In genomic region chr13:39898412-39898979, GRCm38 (mm10) we compare ENCODE assay signal across 24 mouse cellular contexts.
"Had no signal": no experiment of that assay in that cellular context is flagged by ENCODE, and none has a peak within 500 bp of the region (broad histone marks: within the 10 kb centered on the region; RNA-seq: fewer than 3 reads in every experiment).

No protein-coding gene starts in this region.

- H3K27ac ChIP-seq: gastrocnemius, adult 2 months; heart, embryonic 10.5 days; hindbrain, embryonic 10.5 days; hindbrain, embryonic 12.5 days; hindbrain, embryonic 14.5 days; intestine, embryonic 15.5 days; layer of hippocampus, adult 2 months; left cerebral cortex, adult 2 months; limb, embryonic 10.5 days; limb, embryonic 12.5 days had no signal

- H3K4me2 ChIP-seq: heart, embryonic 12.5 days; hindbrain, embryonic 12.5 days; hindbrain, embryonic 14.5 days; intestine, embryonic 15.5 days; limb, embryonic 12.5 days had no signal

- H3K27me3 ChIP-seq: heart, embryonic 12.5 days; intestine, embryonic 15.5 days; limb, embryonic 12.5 days had no signal

- H3K4me3 ChIP-seq: gastrocnemius, adult 2 months; heart, embryonic 10.5 days; heart, embryonic 12.5 days; hindbrain, embryonic 10.5 days; hindbrain, embryonic 12.5 days; intestine, embryonic 15.5 days; layer of hippocampus, adult 2 months; left cerebral cortex, adult 2 months; limb, embryonic 10.5 days; limb, embryonic 12.5 days had no signal

- ATAC-seq: hindbrain, embryonic 16.5 days; inflammation-experienced regulatory T-cells, adult 6 months; intestine, embryonic 15.5 days; intestine, postnatal 0 days had no signal

- H3K9ac ChIP-seq: heart, embryonic 12.5 days; hindbrain, embryonic 12.5 days; hindbrain, embryonic 14.5 days; intestine, embryonic 15.5 days; limb, embryonic 12.5 days had no signal

- DNase-seq: gastrocnemius, adult 2 months; gastrocnemius, postnatal 10 days; gastrocnemius, postnatal 25 days; heart, adult 18-20 months; heart, postnatal 10 days; heart, postnatal 4 days; kidney, adult 18-20 months; kidney, adult 8-10 months; kidney, postnatal 10 days; kidney, postnatal 25 days; kidney, postnatal 4 days had no signal

- H3K36me3 ChIP-seq: heart, embryonic 10.5 days; heart, embryonic 12.5 days; hindbrain, embryonic 10.5 days; hindbrain, embryonic 12.5 days; intestine, embryonic 15.5 days; limb, embryonic 10.5 days; limb, embryonic 12.5 days had no signal

- H3K9me3 ChIP-seq: heart, embryonic 10.5 days; heart, embryonic 12.5 days; hindbrain, embryonic 10.5 days; hindbrain, embryonic 12.5 days; intestine, embryonic 15.5 days; limb, embryonic 10.5 days; limb, embryonic 12.5 days had no signal

- H3K4me1 ChIP-seq: intestine, embryonic 15.5 days; limb, embryonic 10.5 days; limb, embryonic 12.5 days had no signal
